Mouse (Mus musculus) forebrain, postnatal 0 days (tissue): ENCODE measurements around the gene Asphd1. TPM values are rescaled to one million over a fixed set of nuclear protein-coding genes. Genes with fewer than 3 reads are reported as not detected.

ENCODE experiments used
- ATAC-seq: fragments of 200-750 bp; cut with Nextera tagmentation; 2 replicates; pipeline ENCODE4 v1.8.0; 2017; ENCODE audit warnings: mild to moderate bottlenecking, moderate library complexity
- DNase-seq: peaks from one replicate; pipeline ENCODE4 v3.0.0-alpha.2; 2015
- H3K27ac ChIP-seq: fragments of 300-500 bp; sonication (generic); 2 replicates; pipeline ENCODE4 v1.5.1; 2014; ENCODE audit warnings: low read depth, mild to moderate bottlenecking, antibody characterized with exemption, low read length, moderate library complexity, mixed read lengths
- H3K27me3 ChIP-seq: fragments of 300-500 bp; sonication (generic); 2 replicates; pipeline ENCODE4 v1.6.1; 2014; ENCODE audit warnings: mild to moderate bottlenecking, low read length, mixed read lengths; ENCODE audit not compliant: insufficient read depth
- H3K36me3 ChIP-seq: fragments of 300-500 bp; sonication (generic); 2 replicates; pipeline ENCODE4 v1.6.1; 2014; ENCODE audit warnings: mild to moderate bottlenecking, moderate library complexity; ENCODE audit not compliant: insufficient read depth
- H3K4me1 ChIP-seq: fragments of 300-500 bp; sonication (generic); 2 replicates; pipeline ENCODE4 v1.6.1; 2014; ENCODE audit warnings: antibody characterized with exemption; ENCODE audit not compliant: insufficient read depth
- H3K4me2 ChIP-seq: fragments of 300-500 bp; sonication (generic); 2 replicates; pipeline ENCODE4 v1.6.1; 2014; ENCODE audit warnings: low read depth, mild to moderate bottlenecking, moderate library complexity
- H3K4me3 ChIP-seq: fragments of 300-500 bp; sonication (generic); 2 replicates; pipeline ENCODE4 v1.5.1; 2014; ENCODE audit warnings: low read depth, low read length, mixed read lengths
- H3K9ac ChIP-seq: fragments of 300-500 bp; sonication (generic); 2 replicates; pipeline ENCODE4 v1.6.1; 2014; ENCODE audit warnings: mild to moderate bottlenecking
- H3K9me3 ChIP-seq: fragments of 300-500 bp; sonication (generic); 2 replicates; pipeline ENCODE4 v1.6.1; 2016; ENCODE audit warnings: low read length
- CTCF ChIP-seq: sonication (generic); IDR thresholded peaks from 2 replicates; pipeline ENCODE4 v1.5.1; 2016; ENCODE audit warnings: antibody characterized with exemption, control low read depth, low read depth
- WGBS: fragments of 180-500 bp; shearing (Covaris S2); extraction: QIAGEN DNeasy Blood & Tissue Kit; methylation state at CpG from one replicate; pipeline ENCODE4 v1.1.7; 2014; 5-methylcytosine and 5-hydroxymethylcytosine counted together
- polyA plus RNA-seq: library from polyadenylated mRNA; unstranded; fragments of >200 nt; fragmentation: Nextera tagmentation; extraction: Ambion mirVana; gene quantifications from 2 replicates; pipeline ENCODE4 v1.2.1, GENCODE M21; 2015
- total RNA-seq: library from RNA; depleted of rRNA; stranded (reverse); fragments of >200 nt; gene quantifications from 2 replicates; pipeline ENCODE4 v1.2.3, GENCODE M21; 2014

Asphd1 gene
- total and polyA plus RNA-seq, 2 experiments from 2014 or later, result 13.6 to 37.2 TPM

- no peak overlapping the region for H3K27ac ChIP-seq
- no peak overlapping the region for H3K4me3 ChIP-seq
- no peaks in the 10 kb centered on the region for H3K27me3 ChIP-seq
- ATAC-seq (no peak), DNase-seq (no peak)
- no peak for TF ChIP-seq CTCF
- no peak overlapping the region for H3K4me2 ChIP-seq
- no peaks in the 10 kb centered on the region for H3K4me1 ChIP-seq
- WGBS, result 51% methylated on average over 6 of the region's 6 CpGs
- H3K9me3 ChIP-seq, result no peaks in the 10 kb centered on the region
- no peak overlapping the region for H3K9ac ChIP-seq
- peaks cover 55% of the 10 kb centered on the region for H3K36me3 ChIP-seq
Observed at GRCm38 (mm10) chr7:126941171-126941570, 8.2 kb downstream of the Asphd1 start.

GRCm38 (mm10) chr7:126932652-126933051, 16.7 kb downstream of the Asphd1 start:
- Histone ChIP-seq H3K36me3 (peaks cover 30% of the 10 kb centered on the region), H3K4me2 (no peak overlapping the region), H3K9me3 (no peaks in the 10 kb centered on the region), H3K27me3 (no peaks in the 10 kb centered on the region), H3K9ac (no peak overlapping the region), H3K4me3 (no peak overlapping the region), H3K27ac (no peak overlapping the region), H3K4me1 (peaks cover 8% of the 10 kb centered on the region; the same call in 1 of the 2 replicates)
- WGBS, result 93% methylated on average over 2 of the region's 2 CpGs
- no peak for TF ChIP-seq CTCF
- no peak for DNase-seq
- no peak for ATAC-seq

DNA sequence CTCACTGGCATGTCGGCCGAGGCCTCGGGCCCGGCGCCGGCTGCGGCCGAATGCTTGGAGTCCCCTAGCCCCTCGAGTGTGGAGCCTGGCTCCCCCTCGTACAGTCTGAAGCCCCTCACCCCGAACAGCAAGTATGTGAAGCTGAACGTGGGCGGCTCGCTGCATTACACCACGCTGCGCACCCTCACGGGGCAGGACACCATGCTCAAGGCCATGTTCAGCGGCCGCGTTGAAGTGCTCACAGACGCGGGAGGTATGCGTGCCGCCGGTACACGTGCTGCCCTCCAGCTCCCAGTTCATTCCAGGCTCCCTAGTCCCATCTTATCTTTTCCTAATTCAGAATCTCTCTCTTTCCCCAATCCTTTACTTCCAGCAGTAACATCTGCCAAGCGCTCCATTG, 20.3 kb downstream of the Asphd1 start:
- Histone ChIP-seq H3K9me3 (no peaks in the 10 kb centered on the region), H3K4me1 (peaks cover 8% of the 10 kb centered on the region; the same call in 1 of the 2 replicates), H3K36me3 (peaks cover 11% of the 10 kb centered on the region; the same call in 1 of the 2 replicates), H3K27me3 (no peaks in the 10 kb centered on the region), H3K4me3 (peak overlapping the region; percentile 81), H3K4me2 (peak overlapping the region; percentile 92), H3K9ac (peak overlapping the region; percentile 73), H3K27ac (peak overlapping the region; percentile 74)
- no peak for DNase-seq
- ATAC-seq, result peak; percentile 75
- no peak for TF ChIP-seq CTCF
- under 1% methylated on average over 27 of the region's 27 CpGs for WGBS

- no peaks in the 10 kb centered on the region for H3K27me3 ChIP-seq
- H3K4me3 ChIP-seq, result peak within 1 kb of the TSS; percentile 81
- H3K9me3 ChIP-seq, result no peaks in the 10 kb centered on the region
- peak within 1 kb of the TSS; percentile 92 for H3K4me2 ChIP-seq
- H3K4me1 ChIP-seq, result peaks cover 8% of the 10 kb centered on the region; the same call in 1 of the 2 replicates
- H3K36me3 ChIP-seq, result peaks cover 9% of the 10 kb centered on the region; the same call in 1 of the 2 replicates
- peak within 1 kb of the TSS; percentile 74 for H3K27ac ChIP-seq
- TF ChIP-seq CTCF, result no peak
- 4% methylated on average over 55 of the region's 56 CpGs for WGBS
- peak within 1 kb of the TSS; percentile 73 for H3K9ac ChIP-seq
- DNase-seq (peak; percentile 94), ATAC-seq (peak; percentile 98)
Observed at GRCm38 (mm10) chr7:126928384-126929037, 20.9 kb downstream of the Asphd1 start, which contains the start of gene Kctd13. Kctd13 (plus strand) TSS chr7:126928879.

DNA sequence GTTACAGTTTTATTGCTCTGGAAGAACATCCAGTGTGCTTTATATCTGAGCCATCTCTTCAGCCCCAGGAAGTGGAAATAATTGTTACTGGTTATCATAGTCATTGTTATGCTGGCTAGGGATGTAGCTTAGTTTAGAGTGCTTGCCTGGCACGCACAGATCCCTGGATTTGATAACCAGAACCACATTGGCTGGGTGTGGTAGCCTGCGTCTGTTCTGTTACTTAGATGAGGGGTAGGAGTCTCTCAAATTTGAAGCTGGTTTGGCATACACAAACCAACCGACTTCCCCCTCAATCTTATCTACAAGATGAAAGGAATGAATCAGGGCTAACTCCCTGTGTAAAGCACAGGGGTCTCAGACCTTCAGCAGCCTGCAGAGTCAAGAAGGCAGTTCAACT, 23.1 kb downstream of the Asphd1 start:
- Histone ChIP-seq H3K27me3 (no peaks in the 10 kb centered on the region), H3K4me2 (no peak overlapping the region), H3K9me3 (no peaks in the 10 kb centered on the region), H3K4me3 (no peak overlapping the region), H3K36me3 (no peaks in the 10 kb centered on the region), H3K27ac (no peak overlapping the region), H3K9ac (no peak overlapping the region), H3K4me1 (peaks cover 8% of the 10 kb centered on the region; the same call in 1 of the 2 replicates)
- DNase-seq (no peak), ATAC-seq (no peak)
- no peak for TF ChIP-seq CTCF
- 63% methylated on average over 3 of the region's 3 CpGs for WGBS

GRCm38 (mm10) chr7:126923999-126924398, 25.4 kb downstream of the Asphd1 start:
- DNase-seq, result no peak

DNA sequence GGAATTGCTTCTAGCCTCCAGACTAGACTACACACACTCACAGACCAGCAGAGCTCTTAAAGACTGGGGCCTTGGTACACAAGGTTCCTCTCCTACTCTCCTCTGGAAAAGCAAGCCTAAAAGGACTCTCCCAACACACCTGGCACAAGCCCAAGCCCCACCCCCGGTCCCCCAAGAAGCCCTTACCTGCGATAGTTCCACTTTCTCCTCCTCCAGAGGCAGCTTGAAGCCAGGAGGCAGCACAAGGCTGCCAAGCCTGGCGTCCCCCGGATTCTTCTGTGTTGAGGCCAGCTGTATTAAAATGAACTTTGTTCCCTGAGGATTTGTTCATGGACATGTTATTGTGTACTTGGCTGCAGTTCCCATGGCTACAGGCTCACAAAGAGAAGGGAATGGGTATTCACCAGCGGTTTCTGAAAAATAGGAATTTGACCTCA, 26.7 kb downstream of the Asphd1 start, which contains the start of gene Tmem219:
TSS of gene Tmem219 (minus strand) at position 294 of the 437 bp plus-strand sequence.
- Histone ChIP-seq H3K36me3 (no peaks in the 10 kb centered on the region), H3K27ac (peak within 1 kb of the TSS; percentile 40; the same call in 1 of the 2 replicates), H3K27me3 (no peaks in the 10 kb centered on the region), H3K9ac (no peak within 1 kb of the TSS), H3K4me3 (no peak within 1 kb of the TSS), H3K4me1 (no peaks in the 10 kb centered on the region), H3K9me3 (no peaks in the 10 kb centered on the region), H3K4me2 (no peak within 1 kb of the TSS)
- ATAC-seq (peak; percentile 47), DNase-seq (peak; percentile 26)
- WGBS, result 15% methylated on average over 5 of the region's 5 CpGs
- TF ChIP-seq CTCF, result no peak

More at GRCm38 (mm10) chr7:126923999-126924398, 25.4 kb downstream of the Asphd1 start:
- ATAC-seq, result no peak
- whole genome bisulfite sequencing, result 47% methylated on average over 5 of the region's 5 CpGs
- TF ChIP-seq CTCF, result no peak
- Histone ChIP-seq H3K36me3 (no peaks in the 10 kb centered on the region), H3K9ac (no peak overlapping the region), H3K27ac (no peak overlapping the region), H3K4me3 (no peak overlapping the region), H3K4me1 (no peaks in the 10 kb centered on the region), H3K9me3 (no peaks in the 10 kb centered on the region), H3K27me3 (no peaks in the 10 kb centered on the region), H3K4me2 (no peak overlapping the region)
